Mouse (Mus musculus) intestine, postnatal 0 days (tissue): ENCODE data around the gene Rbm8a. TPM values are rescaled to one million over a fixed set of nuclear protein-coding genes. Genes with fewer than 3 reads are reported as not detected.

Experiments used
- ATAC-seq: fragments of 200-750 bp; cut with Nextera tagmentation; 2 replicates; pipeline ENCODE4 v1.8.0; 2017; ENCODE audit warnings: mild to moderate bottlenecking, moderate TSS enrichment, moderate library complexity
- H3K27ac ChIP-seq: fragments of 300-500 bp; sonication (generic); 2 replicates; pipeline ENCODE4 v1.5.1; 2014; ENCODE audit warnings: mild to moderate bottlenecking, low read depth, low read length, moderate library complexity
- H3K27me3 ChIP-seq: fragments of 300-500 bp; sonication (generic); replicated peaks from 2 replicates; pipeline ENCODE4 v1.6.1; 2014; ENCODE audit warnings: low read length, mixed read lengths; ENCODE audit not compliant: control insufficient read depth, insufficient read depth
- H3K36me3 ChIP-seq: fragments of 300-500 bp; sonication (generic); 2 replicates; pipeline ENCODE4 v1.6.1; 2014; ENCODE audit warnings: mild to moderate bottlenecking, moderate library complexity; ENCODE audit not compliant: control insufficient read depth, insufficient read depth
- H3K4me1 ChIP-seq: fragments of 300-500 bp; sonication (generic); replicated peaks from 2 replicates; pipeline ENCODE4 v1.6.1; 2014; ENCODE audit warnings: antibody characterized with exemption, low read length, mixed read lengths; ENCODE audit not compliant: control insufficient read depth, insufficient read depth
- H3K4me2 ChIP-seq: fragments of 300-500 bp; sonication (generic); replicated peaks from 2 replicates; pipeline ENCODE4 v1.6.1; 2014; ENCODE audit warnings: low read depth, mild to moderate bottlenecking, moderate library complexity
- H3K4me3 ChIP-seq: fragments of 300-500 bp; sonication (generic); 2 replicates; pipeline ENCODE4 v1.5.1; 2014; ENCODE audit warnings: low read depth, low read length
- H3K9ac ChIP-seq: fragments of 300-500 bp; sonication (generic); 2 replicates; pipeline ENCODE4 v1.6.1; 2014; ENCODE audit warnings: mild to moderate bottlenecking, low read depth, low read length
- H3K9me3 ChIP-seq: fragments of 300-500 bp; sonication (generic); 2 replicates; pipeline ENCODE4 v1.6.1; 2016; ENCODE audit warnings: mixed run types; ENCODE audit not compliant: control insufficient read depth
- CTCF ChIP-seq: sonication (generic); IDR thresholded peaks from 2 replicates; pipeline ENCODE4 v1.5.1; 2016; ENCODE audit warnings: low read depth, mild to moderate bottlenecking, control low read depth, antibody characterized with exemption, moderate library complexity
- WGBS: fragments of 180-500 bp; shearing (Covaris S2); extraction: QIAGEN DNeasy Blood & Tissue Kit; methylation state at CpG from one replicate; pipeline ENCODE4 v1.1.7; 2014; 5-methylcytosine and 5-hydroxymethylcytosine counted together
- polyA plus RNA-seq: library from polyadenylated mRNA; unstranded; fragments of >200 nt; fragmentation: Nextera tagmentation; extraction: Ambion mirVana; gene quantifications from 2 replicates; pipeline ENCODE4 v1.2.1, GENCODE M21; 2015

Gene Rbm8a
- polyA plus RNA-seq, 1 experiment from 2014 or later, result 73.8 TPM

GRCm38 (mm10) chr3:96666916-96667315, 37.2 kb downstream of the Rbm8a start:
- H3K4me3 ChIP-seq, result no peak overlapping the region
- no peaks in the 10 kb centered on the region; the same call in 1 of the 2 replicates for H3K27me3 ChIP-seq
- H3K9ac ChIP-seq, result no peak overlapping the region
- no peaks in the 10 kb centered on the region for H3K9me3 ChIP-seq
- no peaks in the 10 kb centered on the region for H3K36me3 ChIP-seq
- ATAC-seq, result no peak
- H3K4me2 ChIP-seq, result no peak overlapping the region
- no peak for TF ChIP-seq CTCF
- no peak overlapping the region for H3K27ac ChIP-seq
- WGBS, result 84% methylated on average over 5 of the region's 5 CpGs
- H3K4me1 ChIP-seq, result peaks cover 4% of the 10 kb centered on the region; the same call in 1 of the 2 replicates

GRCm38 (mm10) chr3:96667316-96667715, 37.6 kb downstream of the Rbm8a start:
- H3K4me2 ChIP-seq, result no peak overlapping the region
- no peaks in the 10 kb centered on the region for H3K9me3 ChIP-seq
- no peak overlapping the region for H3K27ac ChIP-seq
- no peak overlapping the region for H3K4me3 ChIP-seq
- peaks cover 4% of the 10 kb centered on the region; the same call in 1 of the 2 replicates for H3K4me1 ChIP-seq
- H3K27me3 ChIP-seq, result no peaks in the 10 kb centered on the region; the same call in 1 of the 2 replicates
- 40% methylated on average over 1 of the region's 1 CpGs for WGBS
- no peak overlapping the region for H3K9ac ChIP-seq
- ATAC-seq, result no peak
- no peaks in the 10 kb centered on the region for H3K36me3 ChIP-seq
- TF ChIP-seq CTCF, result peak; percentile 77

- no peaks in the 10 kb centered on the region; the same call in 1 of the 2 replicates for H3K27me3 ChIP-seq
- H3K4me3 ChIP-seq, result no peak overlapping the region
- no peaks in the 10 kb centered on the region for H3K36me3 ChIP-seq
- WGBS, result 87% methylated on average over 5 of the region's 5 CpGs
- no peak overlapping the region for H3K4me2 ChIP-seq
- peaks cover 4% of the 10 kb centered on the region; the same call in 1 of the 2 replicates for H3K4me1 ChIP-seq
- H3K9ac ChIP-seq, result no peak overlapping the region
- no peak for TF ChIP-seq CTCF
- ATAC-seq, result no peak
- H3K9me3 ChIP-seq, result no peaks in the 10 kb centered on the region
- no peak overlapping the region for H3K27ac ChIP-seq
Measured at GRCm38 (mm10) chr3:96668424-96669067, 38.8 kb downstream of the Rbm8a start.

- WGBS, result 4% methylated on average over 35 of the region's 35 CpGs
- H3K9ac ChIP-seq, result no peak within 1 kb of the TSS
- peak within 1 kb of the TSS; percentile 84 for H3K4me2 ChIP-seq
- H3K9me3 ChIP-seq, result no peaks in the 10 kb centered on the region
- TF ChIP-seq CTCF, result peak; percentile 59
- no peaks in the 10 kb centered on the region for H3K4me1 ChIP-seq
- H3K27me3 ChIP-seq, result no peaks in the 10 kb centered on the region; the same call in 1 of the 2 replicates
- ATAC-seq, result peak; percentile 87
- H3K36me3 ChIP-seq, result no peaks in the 10 kb centered on the region
- H3K27ac ChIP-seq, result no peak within 1 kb of the TSS
- H3K4me3 ChIP-seq, result peak within 1 kb of the TSS; percentile 40
Measured at GRCm38 (mm10) chr3:96669727-96670468, 40.2 kb downstream of the Rbm8a start, which contains the start of gene Ankrd35. Ankrd35 (plus strand) TSS chr3:96670131.

GRCm38 (mm10) chr3:96671519-96671918, 41.8 kb downstream of the Rbm8a start:
- 94% methylated on average over 5 of the region's 5 CpGs for WGBS
- no peak overlapping the region for H3K4me2 ChIP-seq
- ATAC-seq, result no peak
- no peak overlapping the region for H3K9ac ChIP-seq
- no peaks in the 10 kb centered on the region for H3K9me3 ChIP-seq
- no peak overlapping the region for H3K4me3 ChIP-seq
- H3K4me1 ChIP-seq, result no peaks in the 10 kb centered on the region
- H3K27me3 ChIP-seq, result no peaks in the 10 kb centered on the region; the same call in 1 of the 2 replicates
- H3K36me3 ChIP-seq, result no peaks in the 10 kb centered on the region
- H3K27ac ChIP-seq, result no peak overlapping the region
- TF ChIP-seq CTCF, result no peak

- TF ChIP-seq CTCF, result no peak
- no peak overlapping the region for H3K4me3 ChIP-seq
- no peaks in the 10 kb centered on the region for H3K36me3 ChIP-seq
- H3K27ac ChIP-seq, result no peak overlapping the region
- no peaks in the 10 kb centered on the region for H3K9me3 ChIP-seq
- no peak overlapping the region for H3K9ac ChIP-seq
- H3K4me1 ChIP-seq, result no peaks in the 10 kb centered on the region
- no peak overlapping the region for H3K4me2 ChIP-seq
- ATAC-seq, result no peak
- 83% methylated on average over 4 of the region's 4 CpGs for WGBS
- no peaks in the 10 kb centered on the region; the same call in 1 of the 2 replicates for H3K27me3 ChIP-seq
Measured at GRCm38 (mm10) chr3:96673514-96673913, 43.8 kb downstream of the Rbm8a start.
